Mouse (Mus musculus) frontal cortex, adult 2 months (tissue): ENCODE measurements at regions not wholly inside any gene's neighbourhood (a gene's known extent, or its start where the extent isn't known, plus 50 kb on each side); places are given as distances from the start of the nearest gene placed in this dataset.

Experiments used
- DNase-seq, 2 experiments: peaks; one replicate each; pipeline ENCODE4 v3.0.0; 2022; ENCODE audit warnings: low spot score in 1 of 2; ENCODE audit errors: extremely low spot score in 1 of 2

DNA sequence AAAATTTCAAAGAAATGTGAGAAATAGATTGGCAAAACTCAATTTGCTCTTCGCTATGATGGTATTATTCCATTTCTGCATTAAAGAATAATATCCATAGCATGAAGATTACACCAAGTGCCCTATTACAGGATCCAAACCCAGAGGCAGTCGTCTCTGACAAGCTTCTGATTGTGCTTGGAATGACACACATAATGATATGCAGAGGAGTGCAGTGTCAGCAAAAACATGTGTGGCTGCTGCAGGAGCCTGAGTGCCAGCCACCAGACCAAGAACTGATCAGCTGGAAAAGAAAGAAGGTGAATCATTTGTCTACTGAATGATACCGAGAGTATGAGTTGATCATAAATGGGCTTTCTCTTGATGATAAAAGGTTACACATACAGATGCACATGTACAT is 137.3 kb downstream of the Il15 start:
- DNase-seq = no peak

DNA sequence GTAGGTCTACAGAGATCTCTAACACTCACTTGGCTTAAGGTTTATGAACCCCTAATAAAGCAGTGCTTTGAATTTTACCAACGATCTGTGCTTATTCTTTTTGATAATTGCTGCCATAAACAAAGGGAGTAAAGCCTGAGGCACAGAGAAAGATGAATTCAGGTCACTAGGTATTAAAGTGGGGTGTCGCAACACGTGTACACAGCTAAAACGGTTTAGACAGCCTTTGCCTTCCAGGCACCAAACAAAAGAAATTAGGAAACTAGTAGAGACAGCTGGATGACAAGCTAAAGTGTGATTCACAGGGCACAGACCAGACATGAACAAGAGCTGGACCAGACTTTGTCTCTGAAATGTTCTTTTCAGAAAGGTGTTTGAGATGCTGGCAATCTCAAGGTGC is 140.8 kb downstream of the Il15 start:
- no peak for DNase-seq

DNA sequence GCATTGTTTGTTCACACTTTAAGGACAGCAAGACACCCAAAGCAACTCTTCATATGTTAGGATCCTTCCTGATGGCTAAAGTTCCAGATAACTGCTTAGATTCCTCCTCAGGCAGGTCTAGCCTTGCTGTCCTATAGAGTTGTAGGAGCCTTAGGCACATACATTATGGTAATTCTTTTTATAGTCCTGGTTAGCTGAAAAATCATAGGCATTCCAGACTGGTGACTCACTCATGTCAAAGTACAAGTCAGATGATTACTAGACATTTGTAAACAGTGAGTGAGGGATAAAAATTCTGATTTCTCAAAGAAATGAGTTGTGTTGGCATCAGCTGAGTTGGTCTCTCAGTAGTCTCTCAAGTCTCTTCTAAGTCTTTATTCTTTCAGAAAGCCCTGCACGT is 142.4 kb downstream of the Il15 start:
- no peak for DNase-seq

DNA sequence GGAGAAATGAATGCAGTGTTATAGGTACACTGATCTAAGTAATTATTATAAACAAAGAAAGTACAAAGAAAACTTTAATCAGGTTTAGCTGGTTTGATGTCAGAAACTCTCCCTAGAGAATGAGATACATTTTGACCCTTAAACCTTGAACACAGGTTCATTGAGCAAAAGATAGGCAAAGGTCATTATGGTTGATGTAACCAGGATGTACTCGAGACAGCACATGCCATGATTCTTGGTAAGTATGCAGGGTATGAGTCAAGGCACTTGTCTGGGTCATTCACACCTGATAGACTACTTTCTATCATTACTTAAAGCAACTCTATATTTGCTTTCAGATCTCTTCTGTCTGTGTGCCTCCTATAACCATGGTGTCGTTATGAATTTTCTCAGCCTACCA is 147.2 kb downstream of the Il15 start:
- no peak for DNase-seq

DNA sequence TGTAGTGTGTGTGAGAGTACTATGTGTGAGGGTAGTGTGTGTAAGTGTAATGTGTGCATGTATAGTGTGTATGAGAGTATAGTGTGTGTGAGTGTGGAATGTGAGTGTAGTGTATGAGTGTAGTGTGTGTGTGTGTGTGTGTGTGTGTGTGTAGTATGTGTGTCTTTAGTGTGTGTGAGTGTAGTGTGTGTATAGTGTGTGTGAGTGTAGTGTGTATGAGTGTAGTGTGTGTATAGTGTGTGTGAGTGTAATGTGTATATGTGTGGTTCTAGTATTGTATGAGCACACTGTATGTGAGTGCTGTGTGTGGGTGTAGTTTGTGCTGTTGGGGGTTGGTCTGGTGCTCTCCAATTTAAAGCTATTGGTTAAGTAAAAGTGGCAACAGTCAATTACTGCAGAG is 150.6 kb downstream of the Il15 start:
- DNase-seq = no peak

DNA sequence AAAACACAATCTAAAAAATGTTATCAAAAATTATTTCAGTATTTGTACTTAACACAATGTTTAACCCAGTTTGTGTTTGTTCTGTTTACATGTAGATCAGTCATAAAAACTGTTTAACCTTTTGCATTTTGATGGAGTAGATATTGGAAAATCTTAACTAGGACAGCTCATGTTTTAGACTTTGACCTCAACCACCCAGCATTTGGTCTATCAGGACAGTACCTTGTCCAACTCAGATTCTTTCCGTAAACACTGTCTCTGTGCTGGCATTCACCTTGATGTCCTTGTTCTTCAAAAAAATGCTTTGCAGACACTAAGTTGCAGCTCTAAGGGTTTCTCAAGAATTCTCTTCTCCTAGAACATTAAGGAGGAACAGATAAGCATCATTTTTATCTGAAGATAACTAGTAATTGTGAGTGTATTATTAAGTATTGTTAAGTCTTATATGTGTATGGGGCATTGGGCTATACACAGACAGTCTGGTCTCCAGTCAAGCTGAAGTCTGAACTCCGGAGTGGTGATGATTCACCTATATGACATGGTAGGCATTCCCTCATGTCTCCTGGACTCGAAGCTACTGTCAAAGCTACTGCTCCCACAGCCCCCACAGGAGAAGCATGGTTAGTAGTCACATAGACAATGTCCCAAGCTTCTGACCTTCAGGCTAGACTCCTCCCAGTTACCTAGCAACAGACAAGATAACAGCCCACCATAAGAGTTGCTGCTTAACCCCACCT is 153.0 kb downstream of the Il15 start:
- no peak for DNase-seq

DNA sequence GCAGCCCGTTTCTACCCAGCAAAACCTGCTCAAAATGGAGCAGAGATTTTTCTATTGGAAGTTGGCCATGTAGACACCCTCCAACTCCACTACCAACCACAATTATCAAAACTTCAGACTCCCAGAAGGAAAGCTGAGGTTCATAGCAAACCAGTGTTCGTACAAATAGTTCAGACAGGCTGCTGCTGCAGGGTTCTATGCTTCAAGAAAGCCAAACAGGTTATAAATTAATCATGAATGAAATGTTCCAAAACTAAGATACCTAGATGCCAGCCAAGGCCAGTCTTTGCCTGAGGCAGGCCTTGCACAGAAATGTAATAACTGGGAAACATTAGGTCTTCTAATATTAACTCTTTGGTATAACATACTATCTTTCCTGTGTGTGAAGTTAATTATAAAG is 158.9 kb downstream of the Il15 start:
- no peak for DNase-seq

DNA sequence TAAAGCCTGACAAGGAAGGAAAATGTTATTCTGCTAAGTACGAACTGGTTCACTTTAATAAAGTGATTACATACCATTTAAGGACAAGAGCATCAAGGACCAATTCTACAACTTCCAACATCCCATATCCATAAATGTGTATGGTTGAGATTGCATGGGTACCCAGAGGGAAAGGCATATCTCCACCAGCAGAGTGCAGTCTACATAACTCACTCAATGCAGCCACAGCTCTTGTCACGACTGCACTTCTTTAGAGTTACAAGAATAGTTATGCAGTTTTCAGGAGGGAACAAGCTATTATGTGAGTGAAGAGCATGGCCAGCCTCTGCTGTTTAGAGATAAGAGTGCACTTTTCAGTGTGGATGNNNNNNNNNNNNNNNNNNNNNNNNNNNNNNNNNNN is 173.1 kb downstream of the Il15 start:
- DNase-seq = no peak

DNA sequence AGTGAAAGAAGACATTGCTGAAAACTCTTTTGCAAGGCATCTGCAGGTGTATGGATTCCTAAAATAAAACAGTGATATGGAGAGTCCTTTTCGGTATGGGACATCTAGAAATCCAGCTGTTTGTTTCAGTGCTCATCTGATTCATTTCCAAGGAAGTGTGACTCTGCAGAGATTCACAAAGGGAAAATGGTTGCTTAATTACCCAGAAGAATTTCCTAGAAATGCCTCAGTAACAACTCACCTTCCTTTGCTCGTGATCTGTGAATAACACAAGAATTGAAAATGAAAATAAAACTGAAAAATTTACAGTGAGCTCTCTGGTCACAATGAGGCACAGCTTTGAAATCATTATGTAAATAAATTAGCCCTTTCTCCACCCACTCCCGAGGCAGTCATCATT is 201.3 kb downstream of the Il15 start:
- no peak for DNase-seq

DNA sequence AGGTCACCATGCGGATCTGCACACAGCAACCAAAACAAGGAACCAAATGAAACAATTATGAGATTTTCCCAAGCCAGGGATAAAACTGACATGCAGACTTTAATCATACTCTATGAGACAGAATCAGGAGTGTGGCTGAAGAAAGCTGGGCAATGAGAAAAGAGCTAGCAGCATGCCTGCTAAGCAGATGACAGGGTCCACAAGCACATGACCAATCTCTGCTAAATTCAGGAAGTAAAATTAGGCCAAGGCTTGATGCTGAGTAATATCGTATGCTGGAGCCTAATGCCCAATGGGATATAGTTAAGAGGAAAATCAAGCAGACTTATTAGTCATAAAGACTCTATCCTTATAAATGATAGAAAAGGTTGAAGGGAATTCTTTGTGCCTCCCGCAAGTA is 202.8 kb downstream of the Il15 start:
- no peak for DNase-seq

DNA sequence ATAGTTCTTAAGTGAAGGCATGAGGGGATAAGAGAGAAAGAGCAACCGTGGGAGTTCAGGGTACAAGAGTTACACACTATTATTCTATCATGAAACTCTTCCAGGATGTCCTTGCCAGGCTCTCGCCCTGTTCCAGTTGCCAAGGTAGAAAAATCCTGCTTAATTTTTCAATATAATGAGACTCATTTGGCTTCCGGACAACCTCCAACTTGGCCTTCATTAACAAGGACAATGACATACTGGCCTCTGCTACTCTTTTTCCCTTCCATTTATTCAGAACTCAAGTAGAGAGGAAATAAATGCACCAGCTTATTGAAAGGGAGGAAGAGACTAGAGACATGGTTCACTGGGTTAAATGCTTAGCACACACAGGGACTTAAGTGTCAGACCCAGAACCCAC is 206.5 kb downstream of the Il15 start:
- DNase-seq = peak; percentile 2 to 34

DNA sequence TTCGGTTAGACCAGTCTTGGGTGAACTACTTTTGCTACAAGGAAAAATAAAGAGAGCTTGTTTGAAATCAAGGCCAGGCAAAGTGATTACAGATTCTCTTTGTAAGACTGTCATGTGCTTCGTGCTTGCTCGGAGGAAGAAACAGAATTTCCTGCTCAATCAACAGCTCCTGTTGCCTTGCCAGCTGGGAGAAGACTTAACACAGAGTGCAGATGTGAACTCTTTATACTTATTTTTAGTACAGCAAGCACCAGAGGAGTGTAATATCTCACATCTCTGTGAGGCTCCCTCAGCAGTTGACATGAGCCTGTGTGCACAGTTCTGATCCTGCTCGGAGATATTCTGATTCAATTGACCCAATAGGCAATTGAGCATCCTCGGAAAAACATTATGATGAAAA is 207.9 kb downstream of the Il15 start:
- peak; percentile 10 to 17 for DNase-seq

DNA sequence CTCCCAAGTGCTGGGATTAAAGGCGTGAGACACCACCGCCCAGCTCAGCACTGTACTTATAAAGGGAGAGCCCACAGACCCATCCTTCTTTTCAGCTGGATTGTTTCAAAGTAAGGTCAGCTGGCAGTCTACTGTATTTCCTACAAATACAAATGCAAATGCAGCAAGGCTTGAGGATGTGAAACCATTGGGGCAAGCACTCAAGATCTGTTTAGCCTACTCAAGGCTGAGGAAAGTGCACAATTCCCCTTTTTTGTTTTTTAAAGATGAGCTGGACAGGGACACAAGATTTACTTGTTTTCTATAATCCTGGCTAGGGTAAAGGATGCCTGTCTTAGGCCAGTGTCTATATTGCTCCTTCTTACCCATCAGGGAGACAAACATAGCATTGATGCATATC is 212.0 kb downstream of the Il15 start:
- DNase-seq = no peak

DNA sequence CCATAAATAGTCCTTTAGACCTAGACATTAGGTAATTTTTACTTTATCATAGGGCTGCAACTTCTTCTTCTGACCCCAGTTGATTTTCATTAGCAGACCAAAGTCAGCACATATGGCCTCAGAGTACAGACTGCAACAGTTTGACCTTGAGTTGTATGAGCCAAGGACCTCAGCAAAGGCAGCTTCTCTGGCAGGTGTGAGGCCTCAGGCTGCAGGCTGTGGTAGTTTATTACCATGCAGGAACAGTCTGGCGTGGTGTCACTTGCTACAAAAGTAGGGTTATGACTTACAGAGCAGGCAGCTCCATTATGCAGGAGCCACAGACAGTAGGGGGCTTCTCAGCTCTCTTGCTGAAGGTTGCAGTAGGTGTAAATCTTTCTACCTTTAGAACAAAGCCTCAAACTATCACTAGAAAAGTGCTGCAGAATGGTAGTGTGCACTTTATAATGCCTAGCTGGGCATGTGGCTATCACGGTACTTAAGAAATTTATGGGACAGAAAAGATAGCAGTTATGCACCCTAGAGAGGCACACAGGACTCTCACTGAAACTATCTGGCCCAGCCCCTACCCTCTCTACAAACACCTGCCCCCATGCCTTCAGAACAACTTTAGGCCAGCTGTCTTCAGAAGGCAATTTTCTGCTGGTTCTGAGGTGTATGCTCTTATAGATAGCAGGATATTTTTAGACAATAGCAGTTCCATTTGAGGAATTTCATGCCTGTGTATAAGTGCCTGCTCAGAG is 215.7 kb downstream of the Il15 start:
- no peak for DNase-seq

DNA sequence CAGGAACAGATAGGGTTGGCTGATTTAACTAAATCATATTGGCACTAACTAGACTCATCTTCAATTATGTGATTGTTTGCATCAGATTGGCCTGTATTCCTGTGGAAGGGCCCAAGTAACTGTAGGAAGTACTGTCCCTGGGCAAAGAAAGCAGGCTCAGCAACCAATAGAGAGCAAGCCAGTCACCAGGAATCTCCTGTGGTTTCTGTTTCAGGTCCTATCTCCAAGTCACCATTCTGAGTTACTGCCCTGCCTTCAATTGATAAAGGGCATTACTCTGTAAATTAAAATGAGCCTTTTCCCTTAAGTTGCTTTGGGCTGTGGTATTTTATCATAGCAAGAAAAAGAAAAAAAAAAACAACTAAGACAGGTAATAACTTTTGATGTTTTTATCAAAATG is 219.0 kb downstream of the Il15 start:
- no peak for DNase-seq
